Mouse (Mus musculus) T-helper 1 cell (primary cell): ENCODE measurements around the gene Atad2b.
"Not testable (repeated sequence)": the region's sequence is repeated elsewhere in the genome, so short reads cannot be mapped to it uniquely, and the experiment has no call there.

Experiments used
- in situ Hi-C: fragments of 300-600 bp; cut with MboI, MseI; formaldehyde crosslinking; loops from one replicate; pipeline ENCODE4 v1.15.1; 2025; ENCODE audit warnings: high pct_unique_total_duplicates

The Atad2b gene

DNA sequence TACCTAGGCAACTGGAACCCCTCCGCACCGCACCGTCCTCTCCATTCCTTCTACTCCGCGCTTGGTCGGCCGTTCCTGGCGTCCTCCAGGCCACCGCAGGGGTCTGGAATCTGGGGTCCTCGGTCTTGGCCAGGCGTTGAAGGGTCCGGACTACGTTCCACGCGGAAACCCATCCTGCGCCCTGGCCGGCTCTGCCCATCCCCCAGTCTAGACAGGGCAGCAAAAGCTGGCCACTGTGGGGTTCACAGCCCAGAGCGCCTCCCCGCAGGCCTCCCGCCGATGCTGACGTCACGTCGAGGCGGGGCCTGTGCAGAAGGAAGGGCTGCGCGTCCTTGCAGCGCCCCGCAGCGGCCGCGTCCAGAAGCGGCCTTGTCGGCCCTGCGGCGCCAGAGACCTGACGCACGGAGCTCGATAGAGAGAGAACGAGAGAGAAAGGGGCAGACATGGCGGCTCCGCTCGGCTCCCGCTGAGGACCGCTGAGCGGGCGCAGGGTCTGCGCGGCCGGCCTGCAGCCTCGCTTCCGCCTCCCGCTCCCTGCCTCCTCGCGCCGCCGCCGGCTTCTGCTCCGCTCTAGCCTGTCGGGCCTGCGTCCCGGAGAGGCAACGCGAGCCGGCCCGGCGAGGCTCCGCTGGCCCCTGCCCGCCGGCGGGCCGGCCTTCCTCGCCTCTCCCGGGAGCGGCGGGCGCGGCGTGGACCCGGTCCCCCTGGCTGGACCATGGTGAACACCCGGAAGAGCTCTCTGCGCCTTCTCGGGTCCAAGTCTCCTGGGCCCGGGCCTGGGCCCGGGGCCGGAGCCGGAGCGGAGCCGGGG, at the start of gene Atad2b:
Atad2b (plus strand) TSS at position 360 of the 811 bp plus-strand sequence.
- in situ Hi-C loops: no loop called here

DNA sequence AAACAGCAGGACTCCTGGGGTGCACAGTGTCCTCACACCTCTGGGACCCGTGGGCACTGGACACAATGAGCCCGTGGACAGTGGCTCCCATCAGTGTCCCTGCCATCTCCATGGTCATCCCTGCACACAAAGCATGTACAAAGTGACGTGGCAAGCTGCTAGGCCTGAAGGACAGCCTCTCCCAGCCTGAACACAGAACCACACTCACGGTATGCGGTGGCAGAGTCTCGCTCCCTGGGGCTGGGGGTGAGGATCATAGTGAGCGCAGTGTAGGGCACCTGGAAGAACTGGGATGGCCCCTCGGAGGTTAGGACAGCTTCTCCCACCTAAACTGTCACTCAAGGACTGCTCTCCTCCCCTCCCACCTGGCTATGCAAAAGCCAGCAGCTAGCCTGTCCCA, 48.2 kb upstream of the Atad2b start:
- in situ Hi-C loops: loop anchor here (10.0 kb wide), 1 partner anchor 224 kb away; no protein-coding TSS in a partner anchor

DNA sequence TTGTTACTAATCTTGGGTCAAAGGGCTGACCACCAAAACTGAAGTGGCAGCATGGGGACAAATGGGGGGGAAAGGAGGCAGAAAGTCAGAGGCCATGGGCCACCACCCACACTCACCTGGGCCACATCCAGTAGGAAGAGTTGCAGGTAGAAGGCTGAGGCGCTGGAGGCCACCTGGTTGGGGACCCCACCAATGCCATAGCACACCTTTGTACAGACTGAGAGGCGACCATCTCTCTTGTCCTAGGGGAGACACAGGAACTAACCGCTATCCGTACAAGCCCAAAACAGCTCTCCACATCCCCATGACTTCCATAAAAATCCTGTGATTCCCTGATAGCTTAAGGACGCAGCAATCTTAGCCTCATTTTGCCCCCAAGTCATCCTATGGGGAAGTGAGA, 45.9 kb upstream of the Atad2b start:
- in situ Hi-C loops: no loop called here

DNA sequence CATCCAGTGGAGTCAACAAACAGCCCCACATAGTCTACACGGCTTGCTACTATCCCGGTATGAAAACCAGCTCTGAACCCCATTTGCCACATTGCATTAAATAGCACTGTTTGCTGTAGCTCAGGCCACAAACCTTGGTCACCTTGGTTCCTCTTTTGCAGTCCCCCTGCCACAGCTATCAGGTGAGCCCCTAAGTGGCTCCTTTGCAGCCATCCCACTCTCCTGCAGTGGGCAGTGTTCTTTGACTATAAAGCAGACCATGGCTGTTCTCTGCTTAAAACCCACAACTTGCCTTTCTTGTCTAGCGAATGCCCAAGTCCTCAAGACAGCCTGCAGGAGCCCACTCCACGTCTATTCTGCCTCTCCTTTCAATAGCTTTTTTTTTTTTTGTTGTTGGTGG, 44.9 kb upstream of the Atad2b start:
- in situ Hi-C loops: no loop called here

DNA sequence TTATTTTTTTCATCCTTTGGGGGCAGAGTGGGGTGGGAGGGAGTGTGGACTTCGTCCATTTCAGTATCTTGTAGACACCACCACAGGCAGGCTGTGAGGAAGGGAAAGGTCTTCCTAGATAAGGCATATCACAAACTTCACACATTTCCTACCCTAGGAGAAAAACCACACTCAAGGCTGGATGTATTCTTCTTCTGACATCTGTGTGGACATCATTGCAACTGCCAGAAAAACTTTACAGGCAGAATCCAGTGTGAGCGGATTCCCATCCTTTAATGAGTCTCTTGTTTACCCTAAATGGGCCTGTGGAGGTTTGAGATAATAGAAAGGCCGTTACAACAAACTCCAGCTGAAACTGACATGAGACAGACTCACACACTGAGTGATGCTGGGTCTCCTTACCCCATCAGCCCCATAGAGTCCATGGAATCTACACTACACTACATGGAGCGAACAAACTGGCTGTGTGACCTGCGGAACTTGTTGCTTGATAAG, 44.1 kb upstream of the Atad2b start:
- in situ Hi-C loops: no loop called here

DNA sequence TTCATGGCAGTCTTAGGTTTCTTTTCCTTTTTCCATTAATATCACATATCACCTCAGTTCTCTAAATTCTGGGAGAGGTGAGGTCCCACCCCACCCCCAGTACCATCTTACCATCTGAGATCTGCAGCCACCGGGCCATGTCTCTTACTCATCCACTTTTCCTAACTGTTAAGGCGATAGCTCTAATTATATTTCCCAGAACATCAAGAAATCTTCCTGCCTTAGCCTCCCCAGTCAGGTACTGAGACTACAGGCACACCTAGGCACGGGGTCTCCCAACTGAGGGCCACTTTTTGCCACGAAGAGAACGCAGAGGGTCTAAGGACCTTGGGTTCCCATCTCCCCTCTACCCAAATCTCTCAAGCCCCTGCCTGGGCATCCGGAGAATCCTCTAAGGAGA, 43.6 kb upstream of the Atad2b start:
- in situ Hi-C loops: no loop called here

DNA sequence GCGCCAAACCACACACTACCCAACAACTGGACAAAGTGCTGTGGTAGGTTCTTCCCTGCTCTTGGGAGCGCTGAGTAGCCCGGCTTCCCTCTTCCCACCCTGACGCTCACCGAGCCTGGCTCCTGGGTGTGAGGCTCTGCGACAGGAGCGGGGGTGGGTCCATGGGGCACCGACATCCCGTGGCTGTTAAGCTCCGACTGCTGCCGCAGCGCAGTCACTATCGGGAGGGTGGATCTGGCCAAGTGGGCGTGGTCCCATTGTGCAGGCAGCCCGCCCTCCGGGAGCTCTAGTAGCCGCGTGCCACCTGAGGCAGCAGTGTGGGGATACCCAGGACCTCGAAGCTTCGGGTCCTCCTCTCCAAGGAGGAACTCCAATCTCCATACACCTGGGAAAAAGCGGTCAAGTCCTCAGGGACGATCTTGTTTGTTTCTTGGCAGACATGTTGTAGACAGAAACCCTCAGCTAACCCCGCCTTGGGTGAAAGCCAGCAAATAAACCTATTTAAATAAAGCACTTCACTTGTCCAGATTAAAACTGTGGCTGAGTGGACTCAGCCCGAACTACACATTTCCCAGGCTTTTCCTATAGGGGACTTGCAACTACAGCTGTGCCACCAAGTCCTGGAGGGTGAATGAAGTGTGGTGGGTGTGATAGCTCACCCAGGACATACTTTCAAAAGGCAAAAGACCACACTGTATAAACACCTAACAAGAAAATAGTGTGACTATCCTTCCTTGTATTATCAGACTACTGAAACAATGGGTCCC, 42.8 kb upstream of the Atad2b start, which contains the start of gene Mfsd2b:
Mfsd2b (minus strand) TSS at position 199 of the 767 bp plus-strand sequence.
- in situ Hi-C loops: no loop called here

DNA sequence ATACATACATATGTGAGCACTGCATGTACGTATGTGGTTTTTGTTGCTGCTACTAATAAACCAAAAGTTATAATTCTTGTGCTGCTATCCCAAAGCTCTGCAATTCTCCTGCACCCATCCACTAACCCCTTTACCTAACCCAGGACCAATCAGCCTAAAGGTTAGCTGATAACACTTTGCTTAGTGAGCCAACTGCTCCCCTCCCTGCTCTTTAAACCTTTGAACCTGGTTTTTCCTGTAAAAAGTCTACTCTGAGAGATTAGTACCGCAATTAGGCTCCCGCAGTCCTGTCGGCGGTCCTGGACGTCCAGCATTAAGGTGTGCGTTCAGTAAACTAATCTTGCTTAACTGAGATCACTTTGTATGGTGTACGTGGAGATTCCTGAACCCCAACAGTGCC, 41.5 kb upstream of the Atad2b start:
- in situ Hi-C loops: no loop called here

DNA sequence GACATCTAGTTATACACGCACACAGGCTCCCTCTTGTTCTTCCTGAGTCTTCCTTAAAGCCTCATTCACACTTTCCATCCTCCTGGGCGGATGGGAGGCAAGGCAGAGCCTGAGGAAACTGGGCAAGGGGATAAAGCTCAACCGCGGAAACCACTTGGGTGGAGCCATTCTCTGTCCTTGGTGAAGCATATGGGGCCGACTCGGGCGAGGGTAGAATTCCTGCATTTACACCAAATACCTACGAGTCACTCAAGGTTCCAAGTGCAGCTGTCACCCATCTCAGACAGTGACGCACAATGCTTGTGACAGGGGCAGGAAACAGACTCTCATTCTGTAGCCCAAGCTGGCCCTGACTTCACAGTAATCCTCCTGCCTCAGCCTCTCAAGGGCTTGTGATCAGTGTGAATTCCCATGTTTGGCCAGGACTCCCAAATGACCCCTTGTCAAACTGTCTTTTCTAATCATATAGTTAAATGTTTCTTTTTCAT, 38.8 kb upstream of the Atad2b start:
- in situ Hi-C loops: no loop called here

DNA sequence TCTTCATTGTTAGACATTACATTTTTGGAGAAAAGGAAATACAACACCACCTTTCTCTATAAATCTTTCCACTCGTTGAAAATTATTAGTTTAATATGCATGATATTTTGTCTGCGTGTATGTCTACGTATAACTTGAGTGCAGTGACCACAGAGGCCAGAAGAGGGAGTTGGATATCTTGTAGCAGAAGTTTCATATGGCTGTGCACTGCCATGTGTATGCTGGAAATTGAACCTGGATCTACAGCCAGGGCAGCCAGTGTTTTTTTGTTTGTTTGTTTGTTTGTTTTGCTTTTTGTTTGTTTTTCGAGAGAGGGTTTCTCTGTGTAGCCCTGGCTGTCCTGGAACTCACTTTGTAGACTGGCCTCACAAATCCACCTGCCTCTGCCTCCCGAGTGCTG, 38.1 kb upstream of the Atad2b start:
- in situ Hi-C loops: no loop called here

DNA sequence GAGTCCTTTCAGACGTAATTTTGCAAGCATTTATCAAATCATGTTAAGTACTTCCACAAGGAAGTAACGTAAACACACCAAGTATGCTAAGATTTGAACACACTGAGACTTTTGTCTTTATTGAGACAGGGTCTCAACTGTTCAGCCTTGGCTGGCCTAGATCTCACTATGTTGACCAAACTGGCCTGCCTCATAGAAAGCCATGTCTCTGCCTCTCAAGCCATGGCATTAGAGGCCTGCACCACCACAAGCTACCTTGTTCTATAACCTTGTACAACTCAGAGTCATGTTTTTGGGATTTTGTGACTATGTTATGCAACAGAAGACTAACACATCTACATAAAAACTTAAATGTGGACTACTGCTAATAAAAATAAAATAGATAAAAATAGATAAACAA, 35.1 kb upstream of the Atad2b start:
- in situ Hi-C loops: no loop called here

DNA sequence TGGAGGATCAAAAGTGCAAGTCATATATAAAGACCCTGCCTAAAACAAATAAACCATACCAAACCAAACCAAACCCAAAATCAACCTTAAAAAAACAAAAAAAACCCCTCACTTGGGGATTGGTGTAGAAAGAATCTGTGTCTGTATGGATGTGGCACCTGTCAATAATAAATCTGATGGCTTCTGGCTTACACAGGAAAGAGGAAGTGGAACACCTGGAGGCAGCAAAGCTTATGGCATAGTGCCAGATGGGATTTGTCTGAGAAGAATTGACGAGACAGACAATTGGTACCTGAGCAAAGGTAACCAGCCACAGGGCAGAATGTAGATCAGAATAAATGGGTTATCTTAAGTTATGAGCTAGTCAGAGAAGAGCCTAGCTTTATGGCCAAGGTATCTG, 32.1 kb upstream of the Atad2b start:
- in situ Hi-C loops: no loop called here

DNA sequence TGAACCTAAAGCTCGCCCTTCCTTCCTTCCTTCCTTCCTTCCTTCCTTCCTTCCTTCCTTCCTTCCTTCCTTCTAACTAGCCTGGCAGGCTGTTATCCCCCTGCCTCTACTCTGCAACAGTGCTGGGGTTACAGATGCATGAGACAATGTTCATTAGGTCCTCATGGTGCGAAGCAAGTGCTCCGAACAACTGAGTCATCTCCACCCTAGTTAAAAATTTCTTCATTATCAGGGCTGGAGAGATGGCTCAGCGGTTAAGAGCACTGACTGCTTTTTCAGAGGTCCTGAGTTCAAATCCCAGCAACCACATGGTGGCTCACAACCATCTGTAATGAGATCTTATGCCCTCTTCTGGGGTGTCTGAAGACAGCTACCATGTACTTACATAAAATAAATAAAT, 30.6 kb upstream of the Atad2b start:
- in situ Hi-C loops: not testable (repeated sequence)

DNA sequence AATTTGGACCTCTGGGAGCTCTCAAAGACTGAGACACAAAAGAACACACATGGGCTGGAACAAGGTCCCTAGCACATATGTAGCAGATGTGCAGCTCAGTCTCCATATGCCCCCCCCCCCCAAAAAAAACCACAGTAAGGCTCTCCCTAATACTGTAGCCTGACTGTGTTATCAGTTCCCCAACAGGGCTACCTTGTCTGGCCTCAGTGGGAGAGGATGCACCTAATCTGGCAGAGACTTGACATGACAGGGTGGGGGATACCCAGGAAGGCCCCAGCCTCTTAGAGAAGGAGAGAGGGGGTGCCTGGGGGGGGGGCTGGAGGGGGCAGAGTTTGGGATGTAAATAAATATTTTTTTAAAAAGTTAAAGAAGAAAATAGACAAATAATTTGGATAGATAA, 28.4 kb upstream of the Atad2b start:
- in situ Hi-C loops: no loop called here

DNA sequence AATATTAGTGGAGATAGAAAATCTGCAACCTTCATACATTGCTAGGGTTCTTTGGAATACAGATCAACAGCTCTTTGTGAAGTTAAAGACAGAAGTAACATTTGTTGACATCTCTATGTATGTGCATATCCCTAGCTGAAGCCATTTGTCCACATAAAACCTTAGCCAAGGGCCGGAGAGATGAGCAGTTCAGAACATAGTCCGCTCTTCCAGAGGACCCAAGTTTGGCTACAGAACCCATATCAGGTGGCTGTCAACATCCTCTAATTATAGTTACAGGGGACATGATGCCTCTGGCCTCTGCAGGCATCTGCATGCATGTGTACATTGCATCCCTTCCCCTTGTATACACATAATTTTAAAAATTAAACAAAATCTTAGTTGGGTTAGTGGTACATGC, 27.9 kb upstream of the Atad2b start:
- in situ Hi-C loops: no loop called here

DNA sequence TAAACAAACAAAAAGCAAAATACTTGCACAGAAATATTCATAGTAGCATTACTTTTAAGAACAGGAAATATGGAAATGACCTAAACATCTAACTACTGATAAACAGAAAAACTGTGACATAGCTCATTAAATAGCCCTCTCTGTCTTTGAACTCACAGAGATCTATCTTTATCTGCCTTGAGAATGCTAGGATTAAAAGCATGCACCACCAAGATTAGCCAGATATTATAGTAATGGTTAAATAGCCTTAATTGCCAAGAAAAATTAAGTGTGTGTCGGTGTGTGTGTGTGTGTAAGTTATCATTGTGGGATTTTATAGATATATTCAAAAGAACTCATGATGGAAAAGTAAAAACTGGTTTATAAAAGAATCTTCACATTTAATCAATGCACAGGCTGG, 27.3 kb upstream of the Atad2b start:
- in situ Hi-C loops: no loop called here

DNA sequence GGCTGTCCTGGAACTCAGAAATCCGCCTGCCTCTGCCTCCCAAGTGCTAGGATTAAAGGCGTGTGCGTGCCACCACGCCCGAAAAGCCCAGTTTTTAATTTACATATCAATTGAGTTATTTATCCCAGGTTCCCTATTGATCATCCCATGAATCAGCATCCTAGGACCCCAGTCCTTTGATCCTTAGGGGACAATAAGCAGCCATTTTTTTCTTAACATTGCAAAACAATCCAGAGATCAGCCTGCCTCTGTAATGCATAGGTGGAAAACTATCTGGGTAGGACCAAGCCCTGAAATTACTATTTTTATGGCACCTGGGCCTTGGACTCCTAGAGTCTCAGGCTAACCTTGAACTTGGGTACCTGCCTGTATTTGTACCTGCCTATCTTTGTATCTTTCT, 19.1 kb upstream of the Atad2b start:
- in situ Hi-C loops: no loop called here

DNA sequence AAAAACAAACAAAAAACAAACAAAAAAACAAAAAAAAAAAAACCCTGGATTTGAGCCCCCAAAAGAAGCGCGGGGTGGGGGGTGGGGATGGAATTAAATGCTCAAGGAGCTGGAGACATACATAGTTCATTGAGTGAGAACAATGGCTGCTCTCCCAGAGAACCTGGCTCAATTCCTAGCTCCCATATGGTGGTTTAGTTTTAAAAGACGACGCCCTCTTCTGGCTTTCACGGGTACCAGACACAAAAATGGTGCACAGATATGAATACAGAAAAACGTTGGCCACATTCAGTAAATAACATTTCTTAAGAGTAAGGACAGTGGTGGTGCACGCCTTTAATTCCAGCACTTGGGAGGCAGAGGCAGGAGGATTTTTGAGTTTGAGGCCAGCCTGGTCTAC, 11.2 kb upstream of the Atad2b start:
- in situ Hi-C loops: no loop called here

DNA sequence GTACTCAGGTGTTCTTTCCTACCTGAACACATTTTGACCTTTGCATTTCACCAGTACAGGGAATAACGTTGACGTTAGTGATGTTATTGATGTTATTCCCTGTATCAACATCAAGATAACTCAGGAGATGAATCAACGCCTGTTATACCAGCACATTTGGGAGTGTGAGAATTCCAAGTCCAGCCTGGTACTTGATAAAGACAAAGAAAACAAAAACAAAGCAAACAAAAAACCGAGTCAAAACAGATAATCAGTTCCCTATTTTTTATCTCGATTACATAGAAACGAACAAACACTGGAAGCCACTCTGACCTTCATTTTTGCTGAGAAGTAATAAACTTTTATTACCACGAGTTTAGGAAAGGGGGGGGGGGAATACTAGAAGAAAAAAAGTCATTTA, 10.7 kb upstream of the Atad2b start:
- in situ Hi-C loops: no loop called here

DNA sequence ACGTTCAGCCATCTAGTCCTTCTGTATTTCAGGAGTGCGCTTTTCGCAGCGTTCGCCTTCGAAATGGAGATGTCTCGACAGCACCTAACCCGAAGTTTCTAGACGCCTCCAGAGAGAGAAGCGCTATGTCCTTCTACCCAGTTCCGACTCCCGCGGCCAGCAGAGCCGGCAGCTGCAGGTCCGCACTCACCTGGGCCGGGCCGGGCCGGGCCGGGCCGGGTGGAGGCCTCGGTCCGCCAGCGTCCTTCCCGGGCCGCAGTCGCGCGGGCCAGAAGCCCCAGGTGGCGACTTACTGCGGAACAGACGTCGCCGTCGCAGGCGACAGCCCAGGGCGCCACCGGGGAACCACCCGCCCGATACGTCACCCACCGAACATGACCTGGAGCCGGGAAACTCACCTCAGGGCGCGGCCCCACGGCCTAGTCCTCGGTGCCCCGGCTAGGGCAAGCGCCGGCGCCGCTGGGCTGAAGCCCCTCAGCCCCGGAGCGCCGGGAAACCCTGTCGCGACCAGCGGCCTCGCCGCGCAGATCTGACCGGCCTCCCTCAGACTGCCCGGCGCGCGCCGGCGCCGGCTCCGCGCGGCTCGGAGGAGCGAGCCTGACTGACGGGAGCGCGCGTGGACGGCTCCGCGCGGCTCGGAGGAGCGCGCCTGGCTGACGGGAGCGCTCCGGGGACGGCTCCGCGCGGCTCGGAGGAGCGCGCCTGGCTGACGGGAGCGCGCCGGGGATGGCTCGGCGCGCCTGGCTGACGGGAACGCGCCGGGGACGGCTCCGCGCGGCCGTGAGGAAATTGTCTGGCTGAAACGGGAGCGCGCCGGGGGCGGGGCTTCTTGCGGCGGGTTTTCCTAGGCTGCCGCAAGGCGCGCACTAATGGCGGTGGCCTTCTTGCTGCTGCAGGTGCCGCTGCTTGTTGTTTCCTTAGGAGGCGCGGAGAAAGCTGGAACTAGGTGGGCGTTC, 9.9 kb upstream of the Atad2b start, which contains the start of gene Ubxn2a:
Ubxn2a (minus strand) TSS at position 755 of the 956 bp plus-strand sequence.
- in situ Hi-C loops: no loop called here

DNA sequence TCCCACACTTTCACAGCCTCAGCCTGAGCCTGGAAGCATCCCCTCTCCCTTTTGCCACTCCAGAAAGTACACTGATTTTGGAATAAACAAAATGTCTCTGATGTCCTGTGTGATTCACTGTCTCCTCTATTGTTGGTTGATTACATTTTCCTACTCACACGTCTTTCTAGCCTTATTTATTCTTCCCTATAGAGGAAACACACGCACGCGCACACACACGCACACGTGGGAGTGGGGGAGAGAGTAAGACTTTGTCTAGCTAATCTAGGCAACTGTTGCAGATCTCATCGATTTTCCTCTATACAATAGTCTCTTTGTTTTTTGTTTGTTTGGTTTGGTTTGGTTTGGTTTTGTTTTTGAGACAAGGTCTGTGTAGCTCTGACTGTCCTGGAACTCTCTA, 8.8 kb upstream of the Atad2b start:
- in situ Hi-C loops: no loop called here
